Mouse (Mus musculus) heart, embryonic 14.5 days (tissue): ENCODE measurements around the gene Actr6. TPM values are rescaled to one million over a fixed set of nuclear protein-coding genes. Genes with fewer than 3 reads are reported as not detected.

Source experiments
- ATAC-seq: fragments of 200-750 bp; cut with Nextera tagmentation; 2 replicates; pipeline ENCODE4 v1.8.0; 2017; ENCODE audit warnings: low read depth, moderate TSS enrichment; ENCODE audit not compliant: insufficient number of reproducible peaks, insufficient read depth, low FRiP score
- H3K27ac ChIP-seq, 2 experiments: fragments of 200-500 bp in 1 of 2; fragments of 300-500 bp in 1 of 2; sonication (generic) in 1 of 2; replicated peaks in 1 of 2; 2 replicates each; pipeline ENCODE4 v1.5.1; 2012 to 2014; ENCODE audit warnings: low read depth in 2 of 2, low read length in 2 of 2, control low read depth in 1 of 2, mild to moderate bottlenecking in 1 of 2, mixed read lengths in 1 of 2; ENCODE audit not compliant: control insufficient read depth in 1 of 2, insufficient read depth in 1 of 2
- H3K27me3 ChIP-seq: fragments of 300-500 bp; sonication (generic); 2 replicates; pipeline ENCODE4 v1.6.1; 2014; ENCODE audit warnings: mild to moderate bottlenecking, low read length, control low read depth; ENCODE audit not compliant: control insufficient read depth, insufficient read depth
- H3K36me3 ChIP-seq: fragments of 300-500 bp; sonication (generic); 2 replicates; pipeline ENCODE4 v1.6.1; 2014; ENCODE audit warnings: mild to moderate bottlenecking, control low read depth, low read length, mixed read lengths; ENCODE audit not compliant: control insufficient read depth, insufficient read depth
- H3K4me1 ChIP-seq, 2 experiments: fragments of 200-500 bp in 1 of 2; fragments of 300-500 bp in 1 of 2; sonication (generic) in 1 of 2; 2 replicates each; pipeline ENCODE4 v1.6.1; 2012 to 2014; ENCODE audit warnings: low read length in 2 of 2, control low read depth in 1 of 2, mixed read lengths in 1 of 2; ENCODE audit not compliant: control insufficient read depth in 2 of 2, insufficient read depth in 2 of 2
- H3K4me2 ChIP-seq: fragments of 300-500 bp; sonication (generic); 2 replicates; pipeline ENCODE4 v1.6.1; 2014; ENCODE audit warnings: mild to moderate bottlenecking, low read length
- H3K4me3 ChIP-seq, 2 experiments: fragments of 200-500 bp in 1 of 2; fragments of 300-500 bp in 1 of 2; sonication (generic) in 1 of 2; 2 replicates each; pipeline ENCODE4 v1.5.1; 2012 to 2014; ENCODE audit warnings: low read length in 2 of 2, mild to moderate bottlenecking in 2 of 2, control low read depth in 1 of 2, low read depth in 1 of 2, moderate library complexity in 1 of 2; ENCODE audit not compliant: control insufficient read depth in 1 of 2, insufficient read depth in 1 of 2
- H3K9ac ChIP-seq: fragments of 300-500 bp; sonication (generic); 2 replicates; pipeline ENCODE4 v1.6.1; 2014; ENCODE audit warnings: mild to moderate bottlenecking, low read length
- H3K9me3 ChIP-seq: fragments of 300-500 bp; sonication (generic); 2 replicates; pipeline ENCODE4 v1.6.1; 2016; ENCODE audit warnings: low read length, control low read depth; ENCODE audit not compliant: control insufficient read depth
- WGBS: fragments of 180-500 bp; shearing (Covaris S2); extraction: QIAGEN DNeasy Blood & Tissue Kit; methylation state at CpG from one replicate; pipeline ENCODE4 v1.1.7; 2014; 5-methylcytosine and 5-hydroxymethylcytosine counted together
- polyA plus RNA-seq: library from polyadenylated mRNA; unstranded; fragments of >200 nt; fragmentation: Nextera tagmentation; extraction: Ambion mirVana; gene quantifications from 2 replicates; pipeline ENCODE4 v1.2.1, GENCODE M21; 2014

The Actr6 gene
- polyA plus RNA-seq, 1 experiment from 2014 or later: 27.7 TPM

GRCm38 (mm10) chr10:89738395-89738794 is 6.3 kb upstream of the Actr6 start:
- no peak for ATAC-seq
- no peak overlapping the region for H3K9ac ChIP-seq
- H3K4me2 ChIP-seq: no peak overlapping the region
- H3K4me1 ChIP-seq: no peaks in the 10 kb centered on the region
- H3K27me3 ChIP-seq: no peaks in the 10 kb centered on the region; the same call in 1 of the 2 replicates
- 85% methylated on average over 9 of the region's 9 CpGs for WGBS
- no peaks in the 10 kb centered on the region for H3K36me3 ChIP-seq
- no peaks in the 10 kb centered on the region for H3K9me3 ChIP-seq
- H3K4me3 ChIP-seq: no peak overlapping the region
- no peak overlapping the region for H3K27ac ChIP-seq

DNA sequence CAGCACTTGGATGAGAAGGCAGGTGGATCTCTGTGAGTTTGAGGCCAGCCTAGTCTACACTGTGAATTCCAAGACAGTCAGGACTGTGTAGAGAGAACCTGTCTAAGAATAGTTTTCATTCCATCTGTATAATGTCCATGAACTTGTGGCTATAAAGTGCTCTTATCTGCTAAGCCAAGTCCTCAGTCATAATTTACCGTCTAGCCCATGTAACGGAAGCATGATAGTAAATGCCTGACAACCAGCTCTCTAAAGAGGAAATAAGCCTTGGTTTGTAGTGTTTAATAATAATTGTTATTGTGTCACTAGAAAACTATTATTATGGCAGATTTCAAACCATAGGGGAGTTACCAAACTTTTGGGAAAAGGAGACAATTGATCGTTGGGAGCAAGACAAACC is 5.8 kb upstream of the Actr6 start:
- H3K36me3 ChIP-seq: no peaks in the 10 kb centered on the region
- no peak overlapping the region for H3K4me3 ChIP-seq
- no peak overlapping the region for H3K4me2 ChIP-seq
- no peaks in the 10 kb centered on the region for H3K9me3 ChIP-seq
- WGBS: 73% methylated on average over 3 of the region's 3 CpGs
- no peak overlapping the region for H3K27ac ChIP-seq
- ATAC-seq: no peak
- H3K27me3 ChIP-seq: no peaks in the 10 kb centered on the region; the same call in 1 of the 2 replicates
- H3K4me1 ChIP-seq: no peaks in the 10 kb centered on the region
- no peak overlapping the region for H3K9ac ChIP-seq

DNA sequence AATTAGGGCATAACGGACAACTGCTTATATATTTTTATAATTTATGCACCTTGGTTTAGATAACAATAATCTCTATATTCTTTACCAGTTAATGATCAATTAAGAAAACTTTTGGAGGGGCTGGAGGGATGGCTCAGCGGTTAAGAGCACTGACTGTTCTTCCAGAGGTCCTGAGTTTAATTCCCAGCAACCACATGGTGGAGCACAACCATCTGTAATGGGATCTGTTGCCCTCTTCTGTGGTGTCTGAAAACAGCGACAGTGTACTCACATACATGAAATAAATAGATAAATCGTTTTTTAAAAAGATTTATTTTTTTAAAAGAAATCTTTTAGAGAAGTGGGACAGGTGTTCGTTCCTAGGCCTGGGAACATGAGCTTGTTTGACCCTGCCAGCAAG is 5.0 kb upstream of the Actr6 start:
- Histone ChIP-seq H3K4me3 (no peak overlapping the region), H3K4me2 (no peak overlapping the region), H3K9me3 (no peaks in the 10 kb centered on the region), H3K9ac (no peak overlapping the region), H3K27ac (no peak overlapping the region), H3K27me3 (no peaks in the 10 kb centered on the region; the same call in 1 of the 2 replicates), H3K4me1 (no peaks in the 10 kb centered on the region), H3K36me3 (no peaks in the 10 kb centered on the region)
- WGBS: 38% methylated on average over 5 of the region's 5 CpGs
- ATAC-seq: no peak

- peaks cover 0 to 9% of the 10 kb centered on the region in 2 experiments; a peak in 2 of 4 replicates for H3K4me1 ChIP-seq
- peak overlapping the region; percentile 80 for H3K9ac ChIP-seq
- no peaks in the 10 kb centered on the region for H3K27me3 ChIP-seq
- peaks cover 13% of the 10 kb centered on the region for H3K36me3 ChIP-seq
- H3K4me3 ChIP-seq: peak overlapping the region; percentile 65 to 79; a peak in 3 of 4 replicates
- no peaks in the 10 kb centered on the region for H3K9me3 ChIP-seq
- no peak for ATAC-seq
- H3K27ac ChIP-seq: no peak overlapping the region
- WGBS: 10% methylated on average over 5 of the region's 5 CpGs
- H3K4me2 ChIP-seq: peak overlapping the region; percentile 77
Observed at GRCm38 (mm10) chr10:89731341-89731740, 754 bp downstream of the Actr6 start.

DNA sequence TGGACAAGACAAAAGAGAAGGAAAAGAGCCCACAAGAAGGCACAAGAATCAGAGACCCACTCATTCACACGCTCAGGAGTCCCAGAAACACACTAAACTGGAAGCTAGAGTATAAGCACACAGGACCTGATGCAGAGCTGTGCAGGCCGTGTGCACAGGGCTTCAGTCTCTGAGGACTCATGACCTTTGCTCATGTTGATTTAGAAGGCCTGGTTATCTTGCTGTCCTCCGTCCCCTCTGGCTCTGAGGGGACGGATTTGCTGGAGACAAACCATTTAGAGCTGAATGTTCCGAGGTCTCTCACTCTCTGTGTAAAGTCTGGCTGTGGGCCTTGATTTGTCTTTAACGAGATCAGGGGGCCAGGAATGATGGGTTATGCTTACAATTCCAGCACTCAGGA is 1.7 kb downstream of the Actr6 start:
- H3K27me3 ChIP-seq: no peaks in the 10 kb centered on the region
- no peak for ATAC-seq
- H3K4me2 ChIP-seq: no peak overlapping the region
- H3K4me1 ChIP-seq: peaks cover 0 to 9% of the 10 kb centered on the region in 2 experiments; a peak in 2 of 4 replicates
- no peak overlapping the region for H3K27ac ChIP-seq
- no peak overlapping the region for H3K9ac ChIP-seq
- H3K9me3 ChIP-seq: no peaks in the 10 kb centered on the region
- peaks cover 23% of the 10 kb centered on the region for H3K36me3 ChIP-seq
- H3K4me3 ChIP-seq: no peak overlapping the region
- WGBS: 76% methylated on average over 6 of the region's 6 CpGs

DNA sequence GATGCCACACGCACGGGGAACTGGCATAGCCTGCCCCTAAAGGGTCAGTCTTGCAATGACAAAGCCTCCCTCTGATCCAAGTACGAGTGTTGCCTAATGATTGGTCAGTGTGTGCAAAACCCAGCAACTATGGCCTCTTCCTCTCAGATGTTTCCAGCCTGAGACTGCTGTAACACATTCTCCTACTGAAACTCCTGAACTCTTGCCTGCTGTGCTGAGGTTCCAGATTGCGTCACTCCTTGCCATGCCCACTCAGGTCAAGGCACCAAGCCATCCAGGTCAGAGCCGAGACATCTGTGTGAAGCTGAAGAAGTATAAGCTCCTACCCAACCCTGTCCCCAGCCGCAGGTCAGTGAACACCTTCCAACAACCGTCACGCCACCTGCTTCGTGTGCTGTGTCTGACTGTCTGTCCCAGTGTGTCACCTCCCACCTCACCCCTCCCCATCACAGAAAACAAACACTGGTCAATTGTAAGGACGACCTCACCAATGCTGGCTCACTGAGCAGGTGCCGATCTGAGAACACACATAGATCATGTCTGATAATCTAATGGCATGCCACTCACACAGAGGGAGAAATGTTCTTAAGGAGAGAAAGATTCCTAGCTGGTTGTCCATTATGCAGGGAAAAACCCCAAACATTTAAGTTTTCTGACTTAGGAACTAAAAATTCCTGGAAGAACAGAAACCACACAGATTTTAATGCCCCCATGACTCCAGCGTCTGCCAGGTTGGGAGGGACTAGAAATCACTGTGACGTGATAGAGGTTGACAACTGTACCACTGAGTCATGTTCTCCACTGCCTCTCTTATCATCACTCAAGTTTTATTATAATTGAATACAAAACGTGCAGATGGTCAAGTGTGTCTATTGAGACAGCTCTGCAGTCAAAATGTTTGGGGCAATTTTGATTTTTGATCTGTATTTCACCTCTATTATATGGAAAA is 9.6 kb downstream of the Actr6 start:
- H3K4me1 ChIP-seq: no peaks in the 10 kb centered on the region
- H3K9ac ChIP-seq: no peak overlapping the region
- WGBS: 87% methylated on average over 14 of the region's 14 CpGs
- no peaks in the 10 kb centered on the region for H3K9me3 ChIP-seq
- H3K4me2 ChIP-seq: no peak overlapping the region
- H3K27ac ChIP-seq: no peak overlapping the region
- H3K36me3 ChIP-seq: peaks cover 57% of the 10 kb centered on the region
- no peak; the same call in 1 of the 2 replicates for ATAC-seq
- no peak overlapping the region for H3K4me3 ChIP-seq
- H3K27me3 ChIP-seq: no peaks in the 10 kb centered on the region

- Histone ChIP-seq H3K27me3 (no peaks in the 10 kb centered on the region), H3K27ac (peak overlapping the region in 1 of 2 experiments; percentile 2; a peak in 2 of 4 replicates), H3K4me2 (no peak overlapping the region), H3K9ac (no peak overlapping the region), H3K36me3 (peaks cover 53% of the 10 kb centered on the region), H3K4me3 (no peak overlapping the region), H3K9me3 (no peaks in the 10 kb centered on the region), H3K4me1 (no peaks in the 10 kb centered on the region)
- 74% methylated on average over 3 of the region's 3 CpGs for WGBS
- ATAC-seq: no peak
Observed at GRCm38 (mm10) chr10:89720796-89721195, 11.3 kb downstream of the Actr6 start.
